Mouse (Mus musculus): ENCODE data around the gene Gnai2. TPM values are rescaled to one million over a fixed set of nuclear protein-coding genes. Genes with fewer than 3 reads are reported as not detected.

Gnai2 gene
- polyA plus RNA-seq, 1 experiment, result 551 TPM

DNA sequence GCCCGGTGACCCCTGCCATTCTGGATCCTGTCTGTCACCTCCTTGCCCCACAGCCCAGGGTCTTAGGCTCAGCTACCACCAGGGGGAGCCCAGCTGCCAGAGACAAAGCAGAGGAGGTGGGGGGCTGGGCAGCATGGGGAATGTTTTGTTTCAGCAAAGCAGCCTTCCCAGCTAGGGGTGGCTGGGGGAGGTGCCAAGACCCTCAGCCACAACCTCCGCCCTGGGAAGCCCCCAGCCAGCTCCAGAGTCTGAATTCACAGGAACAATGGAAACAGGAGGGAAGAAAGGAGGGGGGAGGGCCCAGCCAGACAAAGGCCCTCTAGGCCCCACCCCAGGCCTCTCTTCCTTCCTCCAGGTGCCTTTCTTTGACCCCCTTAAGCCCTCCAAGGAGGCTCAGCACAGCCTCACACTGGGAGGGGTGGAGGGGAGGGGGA is 8.3 kb downstream of the Gnai2 start:
- no peak for TF ChIP-seq GATA1 (IDR thresholded peaks at IDR 0.05; ENCODE audit: low read length)

DNA sequence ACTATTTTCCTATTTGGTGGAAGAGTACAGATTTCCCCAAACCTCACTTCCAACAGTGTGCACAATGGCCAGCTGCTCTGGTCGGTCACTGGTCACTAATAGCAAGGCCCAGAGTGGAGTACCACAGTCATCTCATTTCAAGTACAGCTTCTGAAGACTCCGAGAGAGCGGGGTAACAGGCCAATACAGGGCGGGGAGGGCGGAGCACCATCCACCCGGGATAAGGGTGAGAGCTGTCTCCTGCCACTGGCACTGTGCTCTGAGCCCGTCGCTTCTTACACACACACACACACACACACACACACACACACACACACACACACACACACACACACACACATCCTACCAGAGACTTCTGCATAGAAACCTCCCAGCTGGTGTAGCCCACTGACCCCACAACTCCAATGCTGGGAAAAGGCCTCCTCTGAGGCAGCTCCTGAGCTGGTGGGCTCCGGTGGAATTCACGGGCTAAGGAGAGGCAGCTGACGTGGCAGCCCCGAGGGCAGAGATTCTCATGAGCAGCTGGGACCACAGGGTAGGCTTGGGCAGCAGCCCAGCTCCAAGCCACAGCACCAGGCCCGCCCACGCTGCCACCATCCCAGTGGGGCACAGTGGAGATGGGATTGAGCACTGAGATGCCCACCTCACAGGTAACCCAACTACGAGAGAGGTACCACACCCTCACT is 8.9 kb downstream of the Gnai2 start:
- TF ChIP-seq GATA1 (IDR thresholded peaks at IDR 0.05; ENCODE audit: low read length), result no peak

DNA sequence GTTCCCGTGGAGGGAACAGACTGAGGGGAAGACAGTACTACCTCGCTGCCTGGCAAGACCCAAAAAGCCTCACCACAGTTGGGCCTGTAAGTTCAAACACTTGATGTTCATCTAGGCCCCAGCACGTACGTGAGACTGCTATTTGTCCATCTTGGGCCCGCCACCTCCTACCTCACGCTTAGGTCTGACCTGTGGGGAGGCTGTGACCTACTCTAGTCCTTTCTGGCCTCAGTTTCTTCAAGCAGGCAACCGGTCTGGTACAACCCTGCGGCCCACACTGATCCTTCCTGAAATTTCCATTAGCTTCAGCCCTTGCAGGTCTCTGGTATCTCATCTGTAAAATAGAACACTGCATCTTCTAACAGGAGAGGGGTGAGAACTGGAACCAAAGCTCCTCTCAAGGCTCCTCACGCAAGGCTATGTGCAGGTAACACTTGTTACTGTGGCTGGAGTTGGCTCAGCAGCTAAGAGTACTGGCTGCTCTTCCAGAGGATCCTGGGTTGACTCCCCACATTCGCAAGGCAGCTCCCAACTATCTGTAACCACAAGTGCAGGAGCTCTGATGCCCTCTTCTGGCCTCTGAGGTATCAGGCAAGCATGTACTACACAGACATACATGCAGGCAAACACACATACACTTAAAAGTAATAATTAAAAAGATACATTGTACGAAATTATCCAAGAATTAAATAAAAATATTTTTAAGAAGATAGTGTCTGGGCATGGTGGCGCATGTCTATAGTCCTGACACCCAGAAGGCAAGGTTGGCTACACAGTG is 9.6 kb downstream of the Gnai2 start:
- no peak for TF ChIP-seq GATA1 (IDR thresholded peaks at IDR 0.05; ENCODE audit: low read length)

DNA sequence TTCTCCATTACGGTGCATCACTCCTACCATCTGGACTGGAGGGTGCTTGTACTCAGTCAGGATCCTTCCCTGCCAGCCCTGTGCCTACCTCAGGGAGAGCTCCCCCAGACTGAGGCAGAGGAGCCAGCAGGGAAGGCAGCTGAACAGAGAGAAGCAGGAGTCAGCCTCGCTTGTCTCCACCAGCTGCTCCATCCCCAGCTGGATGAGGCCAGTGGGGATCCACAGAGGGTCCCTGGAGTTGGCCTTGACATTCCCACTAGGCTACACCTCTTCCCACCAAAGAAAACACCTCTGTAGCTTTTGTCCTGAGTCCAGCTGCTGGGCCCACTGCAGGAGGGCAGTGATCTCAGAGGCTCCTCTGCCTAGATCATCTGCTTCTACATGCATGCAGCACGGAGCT is 10.2 kb downstream of the Gnai2 start:
- TF ChIP-seq GATA1 (IDR thresholded peaks at IDR 0.05; ENCODE audit: low read length), result no peak

DNA sequence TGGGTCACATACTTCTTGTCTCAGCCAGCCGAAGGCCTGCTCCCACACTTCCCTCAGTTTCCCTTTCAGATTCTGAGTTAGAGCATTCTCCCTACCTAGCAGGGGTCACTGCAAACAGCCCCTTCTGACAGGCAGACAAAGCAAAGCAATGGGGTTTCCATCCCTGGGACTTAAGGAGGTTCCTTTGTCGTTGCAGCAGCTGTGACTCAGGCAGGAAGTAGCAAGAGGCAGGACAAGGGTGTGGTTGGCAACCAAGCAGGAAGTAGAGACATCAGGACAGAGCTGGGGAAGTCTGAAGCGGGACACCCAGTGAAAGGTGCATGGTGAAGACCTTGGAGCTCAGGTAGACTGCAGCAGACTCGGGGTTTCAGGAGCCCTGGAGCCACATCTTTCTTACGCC is 10.6 kb downstream of the Gnai2 start:
- no peak for TF ChIP-seq GATA1 (IDR thresholded peaks at IDR 0.05; ENCODE audit: low read length)

DNA sequence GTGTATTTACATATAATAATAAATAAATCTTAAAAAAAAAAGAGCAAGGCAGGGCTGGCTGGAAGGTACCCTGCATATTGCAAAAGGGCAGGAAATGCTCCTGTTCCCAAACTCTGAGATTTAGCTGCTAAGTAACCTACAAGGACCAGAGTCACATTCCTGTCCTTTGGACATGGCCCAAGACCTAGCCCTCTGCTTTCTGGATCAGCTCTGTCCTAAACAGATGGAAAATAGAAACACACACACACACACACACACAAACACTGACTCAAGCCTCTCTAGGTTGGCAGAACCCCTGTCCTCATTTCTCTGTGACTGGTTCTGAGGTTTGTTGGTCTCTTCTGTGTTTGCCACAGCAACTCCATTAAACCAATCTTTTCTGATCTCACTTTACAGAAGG is 14.2 kb downstream of the Gnai2 start:
- no peak for TF ChIP-seq GATA1 (IDR thresholded peaks at IDR 0.05; ENCODE audit: low read length)

DNA sequence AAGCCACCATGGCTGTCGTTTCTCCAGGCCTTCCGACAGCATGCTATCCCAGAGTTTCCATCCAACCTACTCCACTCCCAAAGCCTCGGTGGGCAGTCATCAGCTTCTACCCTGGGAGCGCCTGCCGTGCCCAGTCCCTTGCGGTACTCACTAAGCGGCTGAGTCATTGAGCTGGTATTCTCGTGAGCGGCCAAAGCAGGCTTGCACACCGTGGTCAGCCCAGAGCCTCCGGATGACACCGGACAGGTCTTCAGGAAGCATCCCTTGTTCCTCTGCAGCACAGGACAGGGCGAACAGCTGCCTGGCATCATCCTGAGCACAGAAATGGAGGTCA is 15.7 kb downstream of the Gnai2 start:
- no peak for TF ChIP-seq GATA1 (IDR thresholded peaks at IDR 0.05; ENCODE audit: low read length)

DNA sequence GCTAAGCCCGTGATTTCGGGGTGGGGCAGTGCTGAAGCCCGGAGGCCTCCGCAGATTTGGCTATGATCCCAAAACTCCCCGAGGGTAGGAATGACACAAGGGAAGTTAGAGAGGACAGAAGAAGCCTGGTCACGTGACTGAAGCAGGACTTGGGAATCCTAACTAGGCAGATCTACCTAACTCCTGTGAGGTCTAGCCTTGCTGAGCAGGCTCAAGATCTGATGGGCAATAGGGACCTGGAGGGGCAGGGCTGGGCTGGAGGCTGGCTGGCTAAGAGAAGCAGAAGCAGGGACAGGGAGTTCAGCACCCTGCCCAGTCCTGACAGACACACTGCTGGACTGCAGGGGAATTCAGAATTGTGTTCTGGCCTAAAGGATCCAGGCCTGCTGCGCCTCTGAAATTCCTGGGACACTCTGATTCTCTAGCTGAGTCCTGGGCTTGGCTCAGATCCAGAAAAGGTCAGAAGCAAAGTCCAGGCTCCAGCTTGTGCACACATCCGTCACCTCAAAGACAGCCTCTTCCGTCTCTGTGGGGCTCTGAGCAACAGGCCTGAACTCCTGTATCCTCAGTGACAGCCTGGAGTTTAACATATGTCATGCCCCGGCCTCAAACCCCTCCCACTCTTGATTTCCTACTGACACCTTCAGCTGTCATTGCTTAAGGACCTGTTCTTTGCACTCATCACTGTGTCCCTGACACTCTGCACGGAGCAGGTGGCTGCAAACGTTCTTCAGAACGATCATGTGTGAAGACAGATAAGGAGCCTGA is 16.2 kb downstream of the Gnai2 start:
- no peak for TF ChIP-seq GATA1 (IDR thresholded peaks at IDR 0.05; ENCODE audit: low read length)

DNA sequence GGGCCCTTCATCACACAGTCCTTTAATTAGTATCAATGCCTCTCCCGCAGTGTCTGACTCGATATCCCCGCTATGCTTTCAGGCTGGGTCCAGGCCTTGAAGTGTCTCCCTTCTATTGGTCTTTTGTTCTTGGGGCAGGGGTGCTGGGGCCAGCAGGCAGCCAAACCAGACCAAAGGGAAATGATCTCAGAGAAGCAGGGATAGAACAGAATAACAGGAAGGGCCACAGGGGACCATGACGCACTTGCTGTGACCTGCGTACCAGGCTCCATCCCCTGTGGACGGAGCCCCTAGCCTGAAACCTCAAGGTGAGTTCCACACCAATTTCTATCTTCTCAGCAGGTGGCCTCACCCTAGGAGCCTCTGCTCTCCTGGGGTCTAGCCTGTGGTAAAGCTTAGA is 17.1 kb downstream of the Gnai2 start:
- no peak for TF ChIP-seq GATA1 (IDR thresholded peaks at IDR 0.05; ENCODE audit: low read length)

DNA sequence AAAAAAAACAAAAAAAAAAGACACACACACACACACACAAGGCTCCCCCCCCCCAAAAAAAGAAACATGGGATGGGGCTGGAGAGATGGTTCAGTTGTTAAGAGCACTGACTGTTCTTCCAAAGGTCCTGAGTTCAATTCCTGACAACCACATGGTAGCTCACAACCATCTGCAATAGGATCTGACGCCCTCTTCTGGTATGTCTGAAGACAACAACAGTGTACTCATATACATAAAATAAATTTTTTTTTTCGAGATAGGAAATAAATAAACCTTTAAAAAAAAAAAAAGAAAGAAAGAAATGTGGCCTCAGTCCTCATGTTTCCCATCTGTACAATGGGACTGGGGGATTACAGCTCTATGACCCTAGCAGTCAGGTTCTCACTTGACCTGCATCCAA is 17.7 kb downstream of the Gnai2 start:
- TF ChIP-seq GATA1 (IDR thresholded peaks at IDR 0.05; ENCODE audit: low read length), result no peak

DNA sequence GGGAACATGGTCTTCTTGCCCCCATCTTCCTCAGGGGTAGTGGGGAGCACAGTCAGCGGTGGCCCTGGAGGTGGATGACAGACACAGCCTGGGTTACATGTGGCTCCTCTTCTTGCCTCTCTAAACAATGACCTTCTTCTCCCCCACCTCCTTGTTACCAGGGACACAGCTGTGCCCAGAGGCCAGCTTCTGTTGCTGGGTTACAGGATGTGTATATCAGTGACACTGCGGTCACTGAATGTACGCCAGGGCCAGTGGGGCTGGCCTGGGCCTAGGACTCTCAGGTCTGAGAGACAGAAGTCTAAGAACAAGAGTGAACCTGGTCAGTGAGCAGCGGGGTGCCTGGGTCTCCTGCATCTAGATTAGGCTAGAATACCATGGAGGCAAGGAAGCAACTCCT is 20.1 kb downstream of the Gnai2 start:
- no peak for TF ChIP-seq GATA1 (IDR thresholded peaks at IDR 0.05; ENCODE audit: low read length)

DNA sequence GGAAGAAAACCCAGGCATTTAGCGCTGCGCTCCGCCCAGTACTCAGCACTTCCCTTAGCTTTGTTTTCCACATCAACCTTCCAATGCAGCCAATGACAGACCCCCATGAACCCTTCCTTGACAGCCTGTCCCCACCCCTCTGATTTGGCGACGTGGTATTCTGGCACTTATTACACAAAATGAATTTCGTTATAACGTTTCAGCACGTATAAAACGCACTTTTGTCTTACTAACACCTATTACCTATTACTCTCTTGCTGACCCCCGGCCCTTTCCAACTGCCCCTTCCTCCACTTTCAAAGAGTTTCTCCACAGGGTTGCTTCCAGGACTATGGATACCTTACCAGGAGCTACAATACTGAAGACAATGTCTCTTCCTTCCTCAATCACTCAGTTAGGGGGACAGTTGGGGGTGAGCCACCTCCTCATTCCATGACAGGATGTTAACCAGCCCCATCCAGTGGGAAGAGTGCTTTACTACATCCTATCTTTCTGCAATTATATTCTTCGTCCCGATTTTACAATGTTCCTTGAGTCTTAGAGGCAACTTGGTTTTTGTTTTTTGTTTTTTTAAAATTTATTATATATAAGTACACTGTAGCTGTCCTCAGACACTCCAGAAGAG is 22.1 kb downstream of the Gnai2 start:
- TF ChIP-seq GATA1 (IDR thresholded peaks at IDR 0.05; ENCODE audit: low read length), result no peak

DNA sequence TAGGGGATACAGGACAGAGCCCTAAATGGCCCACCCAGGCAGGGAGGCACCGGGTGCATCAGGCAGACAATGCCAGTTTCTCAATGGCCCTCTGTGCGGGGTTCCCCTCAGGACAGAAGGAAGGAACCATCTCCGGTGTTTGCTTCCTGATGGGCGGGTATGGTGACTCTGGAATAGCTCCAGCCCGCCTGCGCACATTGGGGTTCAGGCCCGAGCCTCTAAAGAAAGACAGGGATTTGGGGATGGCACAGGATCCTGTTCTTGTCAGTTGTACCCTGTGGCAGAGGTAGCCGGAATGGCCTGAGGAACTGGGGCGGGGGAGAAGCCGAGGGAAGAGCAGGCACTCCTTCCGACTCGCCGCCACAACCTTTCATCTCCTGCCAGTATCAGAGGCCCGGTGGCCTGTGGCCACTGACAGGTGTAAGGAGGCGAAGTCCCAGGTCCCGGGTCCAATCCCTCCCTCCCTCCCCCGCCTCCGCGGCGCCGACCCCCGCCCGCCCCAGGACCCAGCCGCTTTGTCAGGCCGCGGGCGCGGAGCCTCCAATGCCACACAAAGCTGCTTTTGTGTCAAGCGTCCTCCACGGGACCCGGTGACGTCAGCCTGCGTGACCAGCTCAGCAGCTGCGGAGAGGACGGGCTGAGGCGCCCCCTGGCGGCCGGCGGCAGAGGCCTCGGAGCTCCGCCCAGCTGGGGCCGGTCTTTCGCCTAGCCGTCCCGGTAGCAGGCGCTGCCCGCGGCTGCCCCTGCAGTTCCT is 22.8 kb downstream of the Gnai2 start:
- no peak for TF ChIP-seq GATA1 (IDR thresholded peaks at IDR 0.05; ENCODE audit: low read length)

DNA sequence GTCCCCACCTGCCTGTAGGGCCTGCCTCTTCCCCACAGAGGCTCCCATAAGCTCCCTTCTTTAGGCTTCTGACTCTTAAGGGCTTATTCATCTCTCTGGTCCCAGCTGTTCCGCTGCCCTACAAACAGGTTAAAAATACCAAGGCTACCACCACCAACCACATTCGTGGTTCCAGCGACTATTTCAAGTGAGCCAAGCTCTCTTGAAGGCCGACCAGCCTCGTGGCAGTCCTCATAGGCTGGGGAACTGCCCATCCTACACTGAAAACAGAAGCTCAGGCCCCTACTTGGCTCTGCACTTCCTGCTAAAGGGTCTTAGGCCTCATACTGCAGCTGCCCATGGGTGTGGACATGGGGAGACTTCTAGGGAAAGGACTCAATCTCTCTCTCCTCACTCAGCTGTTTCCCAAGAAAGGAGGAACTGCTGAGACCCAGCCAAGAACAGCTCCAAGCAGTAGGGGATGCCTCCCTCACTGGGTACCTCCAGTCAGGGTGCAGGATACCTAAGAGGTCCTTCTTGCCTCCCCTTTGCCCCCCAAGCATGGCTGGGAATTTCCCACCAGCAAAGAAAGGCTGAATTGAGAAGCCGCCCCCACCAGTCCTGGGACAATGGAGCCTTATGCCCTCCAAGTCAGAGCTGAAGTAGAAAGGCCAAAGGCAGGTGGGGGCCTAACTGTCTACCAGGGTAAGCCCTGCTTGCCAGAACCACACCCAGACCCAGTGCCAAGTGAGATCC is 23.5 kb downstream of the Gnai2 start:
- no peak for TF ChIP-seq GATA1 (IDR thresholded peaks at IDR 0.05; ENCODE audit: low read length)

DNA sequence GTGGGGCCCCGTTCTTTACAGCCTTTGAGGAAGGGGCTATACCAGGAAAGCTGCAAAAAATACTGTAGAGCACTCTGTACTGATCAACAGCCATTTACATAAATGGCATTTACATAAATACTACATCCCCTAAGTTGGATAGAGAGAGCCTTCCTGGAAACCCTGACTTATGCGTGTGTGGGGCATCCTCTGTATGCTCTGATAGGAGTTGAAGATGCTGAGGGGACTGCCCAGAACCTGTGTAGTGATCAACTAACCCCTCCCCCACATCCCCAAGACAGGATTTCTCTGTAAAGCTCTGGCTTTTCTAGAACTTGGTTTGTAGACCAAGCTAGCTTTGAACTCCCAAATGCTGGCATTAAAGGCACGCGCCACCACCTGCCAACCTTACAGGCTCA is 25.7 kb downstream of the Gnai2 start:
- no peak for TF ChIP-seq GATA1 (IDR thresholded peaks at IDR 0.05; ENCODE audit: low read length)
